Mouse (Mus musculus): ENCODE results near the gene Actr3b.

GRCm38 (mm10) chr5:25760410-25760832 is 624 bp downstream of the Actr3b start:
- TF ChIP-seq POLR2A (IDR thresholded peaks at IDR 0.05; ENCODE audit: insufficient read depth, low read length) (no peak), CTCF (IDR thresholded peaks at IDR 0.05; ENCODE audit: low read depth, low read length) (no peak), EP300 (IDR thresholded peaks at IDR 0.05; ENCODE audit: insufficient read depth, low read depth, low read length) (no peak)

Measured in ES-Bruce4 (cell line).